Mouse (Mus musculus) hindbrain, embryonic 10.5 days (tissue): ENCODE measurements around the gene Klf2. TPM values are rescaled to one million over a fixed set of nuclear protein-coding genes. Genes with fewer than 3 reads are reported as not detected.

Experiments
- DNase-seq: peaks from one replicate; pipeline ENCODE4 v3.0.0-alpha.2; 2017; ENCODE audit warnings: low spot score
- H3K27ac ChIP-seq: fragments of 300-500 bp; sonication (generic); 2 replicates; pipeline ENCODE4 v1.5.1; 2016; ENCODE audit warnings: mild to moderate bottlenecking, moderate library complexity
- H3K27me3 ChIP-seq: fragments of 300-500 bp; sonication (generic); 2 replicates; pipeline ENCODE4 v1.6.1; 2016; ENCODE audit warnings: mild to moderate bottlenecking; ENCODE audit not compliant: poor library complexity, insufficient read depth, severe bottlenecking
- H3K36me3 ChIP-seq: fragments of 300-500 bp; sonication (generic); 2 replicates; pipeline ENCODE4 v1.6.1; 2016; ENCODE audit warnings: mild to moderate bottlenecking, moderate library complexity
- H3K4me1 ChIP-seq: fragments of 300-500 bp; sonication (generic); replicated peaks from 2 replicates; pipeline ENCODE4 v1.6.1; 2016; ENCODE audit warnings: mild to moderate bottlenecking
- H3K4me3 ChIP-seq: fragments of 300-500 bp; sonication (generic); 2 replicates; pipeline ENCODE4 v1.5.1; 2016; ENCODE audit warnings: mild to moderate bottlenecking, moderate library complexity
- H3K9me3 ChIP-seq: fragments of 300-500 bp; sonication (generic); 2 replicates; pipeline ENCODE4 v1.6.1; 2016; ENCODE audit warnings: mild to moderate bottlenecking, moderate library complexity
- whole genome bisulfite sequencing: fragments of 180-500 bp; shearing (Covaris S2); methylation state at CpG from one replicate; pipeline ENCODE4 v1.1.7; 2016; 5-methylcytosine and 5-hydroxymethylcytosine counted together
- polyA plus RNA-seq: library from polyadenylated mRNA; unstranded; fragments of >200 nt; fragmentation: Nextera tagmentation; extraction: Ambion mirVana; gene quantifications from 2 replicates; pipeline ENCODE4 v1.2.1, GENCODE M21; 2016

Gene Klf2
- polyA plus RNA-seq, 1 experiment from 2014 or later = 5.8 TPM

DNA sequence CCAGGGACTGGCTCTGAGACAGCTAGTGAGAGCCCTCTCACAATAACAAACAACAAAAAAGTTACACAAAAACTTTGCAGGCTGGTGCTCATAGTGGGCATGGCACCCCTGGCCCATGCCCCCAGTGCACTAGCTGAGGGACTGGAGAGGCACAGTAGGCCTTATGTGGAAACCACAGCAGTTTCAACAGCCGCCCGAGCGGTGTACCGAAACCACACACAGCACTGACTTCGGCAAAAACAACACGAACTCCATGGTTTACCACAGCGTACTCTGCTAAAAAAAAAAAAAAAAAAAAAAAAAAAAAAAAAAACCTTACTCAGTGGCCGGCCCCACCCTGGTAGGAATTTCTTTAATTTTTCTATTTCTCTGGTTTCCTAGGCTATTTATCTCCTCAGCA, 31.9 kb downstream of the Klf2 start:
- H3K27me3 ChIP-seq = no peaks in the 10 kb centered on the region
- 95% methylated on average over 8 of the region's 8 CpGs for WGBS
- no peak for DNase-seq
- H3K36me3 ChIP-seq = peaks cover 80% of the 10 kb centered on the region
- H3K27ac ChIP-seq = no peak overlapping the region
- no peaks in the 10 kb centered on the region; the same call in 1 of the 2 replicates for H3K4me1 ChIP-seq
- H3K4me3 ChIP-seq = no peak overlapping the region
- H3K9me3 ChIP-seq = no peaks in the 10 kb centered on the region

DNA sequence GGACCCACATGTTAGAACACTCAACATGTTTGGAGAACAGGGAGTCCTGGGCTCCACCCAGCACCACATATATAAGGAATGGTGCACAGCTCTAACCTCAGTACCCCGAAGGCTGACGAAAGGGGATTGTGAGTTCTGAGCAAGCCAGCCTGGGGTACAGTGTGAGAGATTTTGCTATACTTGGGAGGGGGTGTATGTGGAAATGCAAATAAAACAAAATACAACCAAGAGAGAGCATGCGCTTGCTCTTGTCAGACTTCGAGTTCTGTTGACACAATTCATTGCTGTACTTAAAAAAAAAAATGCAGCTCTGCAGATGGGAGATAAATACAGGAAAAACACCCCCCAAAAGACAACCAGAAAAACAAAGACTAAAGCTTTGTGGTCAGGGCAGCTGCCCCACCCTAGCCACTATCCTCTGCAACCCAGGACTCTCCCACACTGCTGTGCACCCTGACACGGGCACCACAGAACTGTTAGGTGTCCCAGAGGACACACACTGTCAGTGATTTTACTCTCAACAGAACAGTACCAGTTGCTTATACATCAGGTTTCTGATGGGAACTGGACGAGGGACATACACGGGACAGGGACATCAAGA, 32.7 kb downstream of the Klf2 start:
- Histone ChIP-seq H3K27ac (no peak overlapping the region), H3K27me3 (no peaks in the 10 kb centered on the region), H3K36me3 (peaks cover 80% of the 10 kb centered on the region), H3K9me3 (no peaks in the 10 kb centered on the region), H3K4me1 (no peaks in the 10 kb centered on the region; the same call in 1 of the 2 replicates), H3K4me3 (no peak overlapping the region)
- WGBS = 92% methylated on average over 7 of the region's 7 CpGs
- DNase-seq = no peak

- no peaks in the 10 kb centered on the region for H3K27me3 ChIP-seq
- H3K27ac ChIP-seq = no peak overlapping the region
- no peaks in the 10 kb centered on the region; the same call in 1 of the 2 replicates for H3K4me1 ChIP-seq
- WGBS = 86% methylated on average over 8 of the region's 8 CpGs
- no peak overlapping the region for H3K4me3 ChIP-seq
- DNase-seq = no peak
- H3K9me3 ChIP-seq = no peaks in the 10 kb centered on the region
- H3K36me3 ChIP-seq = peaks cover 83% of the 10 kb centered on the region
These were observed 34.3 kb downstream of the Klf2 start for GRCm38 (mm10) chr8:72352951-72353699.

GRCm38 (mm10) chr8:72353700-72354045, 34.8 kb downstream of the Klf2 start:
- Histone ChIP-seq H3K4me1 (no peaks in the 10 kb centered on the region; the same call in 1 of the 2 replicates), H3K4me3 (no peak overlapping the region), H3K9me3 (no peaks in the 10 kb centered on the region), H3K27me3 (no peaks in the 10 kb centered on the region), H3K36me3 (peaks cover 83% of the 10 kb centered on the region), H3K27ac (no peak overlapping the region)
- WGBS = 91% methylated on average over 7 of the region's 7 CpGs
- no peak for DNase-seq

DNA sequence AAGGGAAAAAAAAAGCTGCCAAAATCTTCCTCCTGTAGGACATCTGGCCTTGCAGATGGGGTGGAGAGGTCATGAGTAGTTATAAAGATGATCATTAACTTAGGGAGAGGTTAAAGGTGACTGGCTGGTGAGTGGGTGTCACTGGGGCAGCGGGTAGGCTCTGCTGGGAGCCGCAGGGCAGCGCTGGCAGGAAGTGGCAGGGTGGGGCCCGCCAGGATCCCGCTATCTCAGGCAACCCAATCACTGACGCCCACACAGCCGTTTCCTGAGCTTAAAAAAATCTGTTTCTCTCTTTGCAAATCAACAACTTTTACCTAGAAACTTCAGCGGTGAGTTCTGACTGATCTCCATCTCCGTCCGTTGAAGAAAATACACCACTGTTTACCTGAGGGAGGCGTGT, 35.4 kb downstream of the Klf2 start:
- no peak overlapping the region for H3K4me3 ChIP-seq
- WGBS = 83% methylated on average over 11 of the region's 11 CpGs
- H3K9me3 ChIP-seq = no peaks in the 10 kb centered on the region
- no peak overlapping the region for H3K27ac ChIP-seq
- no peak for DNase-seq
- H3K4me1 ChIP-seq = no peaks in the 10 kb centered on the region; the same call in 1 of the 2 replicates
- peaks cover 83% of the 10 kb centered on the region for H3K36me3 ChIP-seq
- H3K27me3 ChIP-seq = no peaks in the 10 kb centered on the region

GRCm38 (mm10) chr8:72356593-72356992, 37.8 kb downstream of the Klf2 start:
- no peaks in the 10 kb centered on the region; the same call in 1 of the 2 replicates for H3K4me1 ChIP-seq
- no peak overlapping the region for H3K4me3 ChIP-seq
- 92% methylated on average over 3 of the region's 3 CpGs for WGBS
- H3K9me3 ChIP-seq = no peaks in the 10 kb centered on the region
- no peak overlapping the region for H3K27ac ChIP-seq
- H3K27me3 ChIP-seq = no peaks in the 10 kb centered on the region
- peaks cover 98% of the 10 kb centered on the region for H3K36me3 ChIP-seq
- DNase-seq = no peak

GRCm38 (mm10) chr8:72360162-72360561, 41.3 kb downstream of the Klf2 start:
- no peaks in the 10 kb centered on the region for H3K9me3 ChIP-seq
- H3K36me3 ChIP-seq = peaks cover 98% of the 10 kb centered on the region
- DNase-seq = no peak

DNA sequence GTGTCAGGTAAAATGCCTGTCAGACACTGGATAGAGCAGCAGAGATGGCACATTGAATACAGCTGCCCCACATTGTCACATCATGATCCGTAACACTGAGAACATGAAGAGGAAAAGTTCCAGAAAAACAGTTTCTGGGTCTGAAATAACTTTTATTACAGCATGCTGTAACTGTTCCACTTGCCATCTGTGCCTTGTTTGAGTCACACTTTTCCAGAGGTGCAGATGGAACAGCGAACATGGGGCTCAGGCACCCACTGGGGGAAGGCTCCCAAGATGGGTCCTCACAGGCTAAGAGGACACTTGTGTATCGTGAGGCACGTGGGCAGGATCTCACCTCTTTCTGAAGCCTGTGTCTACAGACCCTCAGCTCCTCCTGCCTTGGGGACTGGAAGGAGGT, 43.9 kb downstream of the Klf2 start:
- H3K27me3 ChIP-seq = no peaks in the 10 kb centered on the region
- no peak overlapping the region for H3K4me3 ChIP-seq
- WGBS = 93% methylated on average over 4 of the region's 4 CpGs
- peaks cover 98% of the 10 kb centered on the region for H3K36me3 ChIP-seq
- H3K27ac ChIP-seq = no peak overlapping the region
- H3K4me1 ChIP-seq = no peaks in the 10 kb centered on the region
- no peak for DNase-seq
- H3K9me3 ChIP-seq = no peaks in the 10 kb centered on the region

More at GRCm38 (mm10) chr8:72360162-72360561, 41.3 kb downstream of the Klf2 start:
- Histone ChIP-seq H3K27ac (no peak overlapping the region), H3K27me3 (no peaks in the 10 kb centered on the region), H3K4me3 (no peak overlapping the region), H3K4me1 (no peaks in the 10 kb centered on the region)

GRCm38 (mm10) chr8:72363457-72363856, 44.6 kb downstream of the Klf2 start:
- 88% methylated on average over 7 of the region's 7 CpGs for WGBS
- no peak overlapping the region for H3K4me3 ChIP-seq
- H3K27ac ChIP-seq = no peak overlapping the region
- no peaks in the 10 kb centered on the region for H3K4me1 ChIP-seq
- H3K36me3 ChIP-seq = peaks cover 98% of the 10 kb centered on the region
- no peaks in the 10 kb centered on the region for H3K9me3 ChIP-seq
- DNase-seq = no peak
- no peaks in the 10 kb centered on the region for H3K27me3 ChIP-seq

GRCm38 (mm10) chr8:72365016-72365415, 46.2 kb downstream of the Klf2 start:
- no peaks in the 10 kb centered on the region for H3K27me3 ChIP-seq
- peaks cover 98% of the 10 kb centered on the region for H3K36me3 ChIP-seq
- 89% methylated on average over 2 of the region's 2 CpGs for WGBS
- H3K9me3 ChIP-seq = no peaks in the 10 kb centered on the region
- H3K4me1 ChIP-seq = no peaks in the 10 kb centered on the region
- H3K27ac ChIP-seq = no peak overlapping the region
- no peak for DNase-seq
- H3K4me3 ChIP-seq = no peak overlapping the region

GRCm38 (mm10) chr8:72365826-72366225, 47.0 kb downstream of the Klf2 start:
- H3K27me3 ChIP-seq = no peaks in the 10 kb centered on the region
- H3K4me1 ChIP-seq = no peaks in the 10 kb centered on the region
- H3K36me3 ChIP-seq = peaks cover 100% of the 10 kb centered on the region
- no peak overlapping the region for H3K27ac ChIP-seq
- H3K4me3 ChIP-seq = no peak overlapping the region
- no peaks in the 10 kb centered on the region for H3K9me3 ChIP-seq
- DNase-seq = peak; percentile 47
- WGBS = 46% methylated on average over 3 of the region's 3 CpGs

GRCm38 (mm10) chr8:72366435-72366834, 47.6 kb downstream of the Klf2 start:
- 90% methylated on average over 2 of the region's 2 CpGs for WGBS
- peaks cover 100% of the 10 kb centered on the region for H3K36me3 ChIP-seq

More at GRCm38 (mm10) chr8:72366435-72366834, 47.6 kb downstream of the Klf2 start:
- Histone ChIP-seq H3K27ac (no peak overlapping the region), H3K4me1 (no peaks in the 10 kb centered on the region), H3K27me3 (no peaks in the 10 kb centered on the region), H3K9me3 (no peaks in the 10 kb centered on the region), H3K4me3 (no peak overlapping the region)
- DNase-seq = no peak
